In genomic region chr11:75687343-75687993, GRCm38 (mm10) we compare ENCODE assay signal across 1 mouse cellular context.
A peak's percentile ranks its signal among the peaks of the same experiment; 100 is the strongest.
TF ChIP-seq lines count a peak whose summit lies in the region.

No protein-coding gene starts in this region.

TF ChIP-seq in CH12.LX, 34 proteins besides CTCF, POLR2A, EP300 and RAD21:
- TF ChIP-seq MAFK (IDR thresholded peaks at IDR 0.05; ENCODE audit: insufficient replicate concordance, low read length) = no peak; the same call in 1 of the 2 replicates
- peak; percentile 54; the same call in 1 of the 2 replicates for TF ChIP-seq POLR2AphosphoS2 (IDR thresholded peaks at IDR 0.05; ENCODE audit: low read depth, low read length)
- TF ChIP-seq ZNF384 (IDR thresholded peaks at IDR 0.05; ENCODE audit: low read depth, low read length) = peak; percentile 96
- TF ChIP-seq USF1 (IDR thresholded peaks at IDR 0.05; ENCODE audit: low read depth, low read length) = no peak
- TF ChIP-seq TCF12 (IDR thresholded peaks at IDR 0.05; ENCODE audit: low read depth, low read length) = peak; percentile 23; the same call in 1 of the 2 replicates
- TF ChIP-seq BHLHE40 (IDR thresholded peaks at IDR 0.05; ENCODE audit: low read depth, low read length) = peak; percentile 58
- TF ChIP-seq CHD2 (IDR thresholded peaks at IDR 0.05; ENCODE audit: low read length) = peak; percentile 51; the same call in 1 of the 2 replicates
- no peak for TF ChIP-seq RCOR1 (conservative IDR thresholded peaks at IDR 0.05; ENCODE audit: low read depth, low read length)
- TF ChIP-seq IRF4 (IDR thresholded peaks at IDR 0.05; ENCODE audit: low read depth, low read length) = peak; percentile 69
- TF ChIP-seq JUND (conservative IDR thresholded peaks at IDR 0.05; ENCODE audit: low read depth, low read length) = peak; percentile 64
